Mouse (Mus musculus): ENCODE results near the gene Hdhd3.
A peak's percentile ranks its signal among the peaks of the same experiment; 100 is the strongest.

The Hdhd3 gene

DNA sequence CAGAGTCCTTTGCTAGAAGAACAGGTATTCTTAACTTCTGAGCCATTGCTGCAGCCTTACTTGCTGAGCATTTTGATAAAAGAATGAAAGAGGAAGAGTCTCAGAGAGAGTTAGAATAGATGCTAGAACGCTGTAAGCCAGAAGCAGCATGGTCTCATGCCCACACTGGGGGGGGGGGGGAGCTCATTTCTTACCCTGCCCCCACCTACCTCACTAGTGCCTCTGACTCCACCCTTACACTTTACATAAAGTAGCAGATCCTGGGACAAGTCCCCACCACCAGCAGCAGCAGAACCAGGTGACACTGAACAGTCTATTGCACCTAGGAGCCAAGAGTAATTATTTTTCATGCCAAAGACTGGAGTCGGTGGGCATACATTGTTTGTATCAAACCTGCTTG is 28.1 kb downstream of the Hdhd3 start:
- DNase-seq = no peak

DNA sequence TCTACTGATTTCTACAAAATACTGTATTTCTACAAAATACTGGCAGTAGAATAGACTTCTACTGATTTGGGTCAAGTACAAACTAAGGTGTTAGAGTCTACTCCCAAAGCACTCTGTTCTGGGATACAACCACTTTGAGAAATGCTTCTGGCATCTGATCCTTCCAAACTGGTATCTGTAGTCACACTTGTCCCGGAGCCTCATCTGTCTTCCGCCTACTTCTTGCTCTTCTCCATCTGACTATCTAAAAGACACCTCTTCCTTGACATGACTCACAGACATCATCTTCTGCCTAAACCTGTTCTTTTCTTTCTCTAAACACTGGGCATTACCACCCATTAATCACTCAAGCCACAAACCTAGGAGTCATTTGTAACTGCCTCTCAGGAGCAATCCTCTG is 31.2 kb downstream of the Hdhd3 start:
- DNase-seq = no peak

DNA sequence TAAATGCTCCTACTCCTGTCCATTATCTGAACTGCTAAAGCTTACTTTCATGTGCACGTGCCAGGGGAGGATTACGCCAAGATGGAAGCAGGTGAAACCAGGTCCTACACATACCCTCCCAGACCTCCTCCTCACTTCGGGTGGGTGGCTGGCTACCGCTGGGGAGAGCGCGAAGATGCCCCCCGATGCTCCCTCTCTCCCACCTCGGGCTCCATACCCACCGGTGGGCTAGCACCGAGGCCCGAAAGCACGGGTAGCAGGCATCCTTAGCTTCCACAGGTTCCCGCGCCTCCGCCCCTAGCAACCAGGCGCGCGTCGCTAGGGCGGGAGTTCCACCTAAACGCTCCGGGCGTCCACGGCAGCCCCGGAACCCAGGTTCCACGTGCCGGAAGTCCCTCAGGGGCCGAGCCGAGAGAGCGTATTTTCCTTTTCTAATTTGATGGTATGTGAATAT is 32.6 kb downstream of the Hdhd3 start, which contains the start of gene Wdr31:
Gene Wdr31 (minus strand): TSS at position 299 of the 454 bp plus-strand sequence.
- peak; percentile 74 to 86 for DNase-seq

DNA sequence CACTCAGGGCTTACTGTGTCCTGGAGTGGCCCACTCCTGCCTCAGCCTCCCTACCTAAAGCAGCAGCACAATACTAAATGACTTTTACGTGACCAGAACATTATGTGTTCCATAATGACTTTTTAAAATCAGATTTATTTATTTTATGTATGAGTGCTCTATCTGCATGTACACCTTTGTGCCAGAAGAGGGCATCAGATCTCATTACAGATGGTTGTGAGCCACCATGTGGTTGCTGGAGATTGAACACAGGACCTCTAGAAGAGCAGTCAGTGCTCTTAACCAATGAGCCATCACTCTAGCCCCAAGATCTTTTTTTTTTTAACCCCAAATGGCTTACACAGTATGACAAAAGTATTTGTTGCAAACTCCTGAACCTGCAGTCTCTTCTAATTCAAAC is 35.1 kb downstream of the Hdhd3 start:
- DNase-seq = no peak

DNA sequence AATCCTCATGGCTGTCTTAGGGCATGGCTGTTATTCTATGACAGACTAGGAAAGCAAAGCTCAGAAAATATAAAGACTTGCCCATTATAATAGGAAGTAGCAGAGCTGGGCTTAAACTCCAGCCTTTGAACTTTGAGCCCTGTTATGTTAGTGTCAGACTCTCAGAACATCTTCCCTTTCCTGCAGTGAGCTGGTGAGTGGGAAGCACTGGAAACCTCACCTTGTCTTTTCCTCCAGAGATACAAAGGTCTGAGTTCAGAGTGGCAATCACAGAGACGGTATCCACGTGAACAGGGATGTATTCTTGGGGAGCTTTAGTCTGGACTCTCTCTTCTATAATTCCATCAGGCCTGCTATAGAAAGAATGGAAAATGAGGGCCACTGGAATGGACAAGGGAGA is 40.1 kb downstream of the Hdhd3 start:
- DNase-seq = no peak

DNA sequence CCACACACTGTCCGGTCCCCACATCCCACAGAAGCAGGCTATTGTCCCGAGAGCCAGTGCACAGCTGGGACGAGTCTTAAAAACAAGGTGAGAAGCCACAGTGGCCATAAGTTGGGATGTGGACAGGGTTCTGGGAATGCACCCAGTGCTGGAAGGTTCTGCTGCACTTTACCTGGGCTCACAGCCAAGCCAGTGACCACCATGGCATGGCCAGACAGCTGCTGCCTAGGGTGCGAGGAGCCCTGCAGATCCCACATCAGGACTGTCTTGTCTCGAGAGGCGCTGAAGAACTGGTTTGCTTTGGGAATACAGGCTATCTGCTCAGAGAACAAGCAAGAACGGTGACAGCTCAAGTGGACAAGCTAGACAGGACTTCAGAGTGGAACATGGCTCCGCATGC is 42.9 kb downstream of the Hdhd3 start:
- DNase-seq = no peak

DNA sequence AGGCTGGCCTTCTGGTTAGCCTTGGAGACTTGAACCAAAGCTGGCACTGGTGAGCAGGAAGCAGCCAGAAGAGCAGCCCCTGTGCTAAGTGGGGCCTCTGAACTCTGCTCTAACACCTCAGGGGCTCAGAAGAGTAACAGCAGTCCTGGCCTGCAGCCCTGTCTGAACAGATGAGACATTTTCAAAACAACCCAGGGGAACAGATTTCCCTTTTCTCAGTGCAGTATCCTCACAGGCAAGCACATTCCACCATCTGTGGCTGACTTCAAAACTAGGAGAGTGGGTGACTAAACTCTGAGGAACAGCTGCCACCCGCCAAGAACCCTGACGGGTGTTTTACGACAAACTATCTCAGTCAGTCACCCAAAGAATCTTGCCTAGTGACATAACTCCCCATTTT is 44.2 kb downstream of the Hdhd3 start:
- DNase-seq = no peak

DNA sequence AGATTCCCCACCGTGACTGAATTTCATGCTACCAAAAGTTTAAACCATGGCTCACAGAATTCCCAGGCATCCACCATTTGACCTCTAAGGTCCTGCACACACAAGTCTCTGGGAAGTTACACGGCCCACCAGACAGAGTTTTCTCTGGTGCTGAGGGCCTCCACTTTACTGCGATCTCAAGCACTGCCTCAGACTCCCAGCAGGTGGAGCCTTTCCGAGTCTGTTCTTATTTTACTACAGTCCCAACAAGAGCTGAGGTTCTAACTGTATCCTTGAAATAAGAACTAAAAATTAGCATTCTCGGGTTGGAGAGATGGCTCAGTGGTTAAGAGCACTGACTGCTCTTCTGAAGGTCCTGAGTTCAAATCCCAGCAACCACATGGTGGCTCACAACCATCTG is 48.3 kb downstream of the Hdhd3 start:
- peak; percentile 41 to 48 for DNase-seq

Data from cerebellum, adult 18-20 months (tissue).